Mouse (Mus musculus) myocyte (in vitro differentiated cells): ENCODE data around the gene Mmp14.

Source experiments
- CEBPB ChIP-seq: IDR thresholded peaks from 2 replicates; pipeline ENCODE4 v1.6.1; 2011; ENCODE audit warnings: mild to moderate bottlenecking, moderate library complexity; ENCODE audit not compliant: poor library complexity, insufficient read depth, severe bottlenecking
- E2F4 ChIP-seq: IDR thresholded peaks from one replicate; pipeline ENCODE4 v1.6.1; 2011; ENCODE audit warnings: mild to moderate bottlenecking, control low read depth, moderate library complexity; ENCODE audit not compliant: insufficient read depth
- MAX ChIP-seq: IDR thresholded peaks from one replicate; pipeline ENCODE4 v1.6.1; 2011; ENCODE audit warnings: low read depth, mild to moderate bottlenecking, control low read depth
- MYOD1 ChIP-seq, 3 experiments: IDR thresholded peaks; one replicate each; pipeline ENCODE4 v1.6.1; 2011; ENCODE audit warnings: control low read depth in 2 of 3, low read depth in 2 of 3, mild to moderate bottlenecking in 2 of 3, moderate library complexity in 1 of 3; ENCODE audit not compliant: insufficient read length in 2 of 3, control insufficient read depth in 1 of 3
- MYOG ChIP-seq, 3 experiments: IDR thresholded peaks; one replicate each; pipeline ENCODE4 v1.6.1; 2011; ENCODE audit warnings: control low read depth in 2 of 3, low read depth in 2 of 3, mild to moderate bottlenecking in 2 of 3; ENCODE audit not compliant: insufficient read length in 2 of 3, control insufficient read depth in 1 of 3, insufficient read depth in 1 of 3
- POLR2A ChIP-seq: IDR thresholded peaks from one replicate; pipeline ENCODE4 v1.6.1; 2011; ENCODE audit warnings: low read depth, mild to moderate bottlenecking, control low read depth, moderate library complexity; ENCODE audit not compliant: insufficient read length
- POLR2AphosphoS2 ChIP-seq: IDR thresholded peaks from one replicate; pipeline ENCODE4 v1.6.1; 2011; ENCODE audit warnings: low read depth, control low read depth; ENCODE audit not compliant: insufficient read length
- REST ChIP-seq: IDR thresholded peaks from one replicate; pipeline ENCODE4 v1.6.1; 2011; ENCODE audit warnings: mild to moderate bottlenecking, control low read depth, moderate library complexity; ENCODE audit not compliant: insufficient read depth, insufficient read length
- SRF ChIP-seq: IDR thresholded peaks from one replicate; pipeline ENCODE4 v1.6.1; 2011; ENCODE audit warnings: low read depth; ENCODE audit not compliant: control insufficient read depth, insufficient read length
- TCF12 ChIP-seq: IDR thresholded peaks from one replicate; pipeline ENCODE4 v1.6.1; 2011; ENCODE audit warnings: mild to moderate bottlenecking, control low read depth; ENCODE audit not compliant: poor library complexity, insufficient read depth, severe bottlenecking
- TCF3 ChIP-seq: IDR thresholded peaks from one replicate; pipeline ENCODE4 v1.6.1; 2011; ENCODE audit warnings: low read depth, control low read depth; ENCODE audit not compliant: insufficient read length
- USF1 ChIP-seq: IDR thresholded peaks from one replicate; pipeline ENCODE4 v1.6.1; 2011; ENCODE audit warnings: low read depth, mild to moderate bottlenecking, control low read depth, moderate library complexity

- TF ChIP-seq POLR2A (peak; percentile 48), CEBPB (no peak), TCF12 (no peak), MYOG (IDR thresholded peaks at IDR 0.05; ENCODE audit: control insufficient read depth in 1 of 3, insufficient read depth in 1 of 3, insufficient read length in 2 of 3, low read depth in 2 of 3) (no peak), MAX (no peak), POLR2AphosphoS2 (peak; percentile 46), USF1 (no peak), MYOD1 (IDR thresholded peaks at IDR 0.05; ENCODE audit: control insufficient read depth in 1 of 3, insufficient read length in 2 of 3, low read depth in 2 of 3) (no peak), E2F4 (no peak), SRF (no peak), REST (no peak), TCF3 (no peak)
These were observed at the start of gene Mmp14 for GRCm38 (mm10) chr14:54431334-54432077.
